Mouse (Mus musculus) gastrocnemius, postnatal 14 days (tissue): ENCODE measurements at regions not wholly inside any gene's neighbourhood (a gene's known extent, or its start where the extent isn't known, plus 50 kb on each side); places are given as distances from the start of the nearest gene placed in this dataset.

ENCODE experiments used
- DNase-seq: peaks from one replicate; pipeline ENCODE4 v3.0.0; 2021; ENCODE audit warnings: mixed read lengths
- intact Hi-C: fragments of 180-260 bp; cut with DNase I; formaldehyde crosslinking; loops from one replicate; pipeline ENCODE4 v1.15.1; 2025; ENCODE audit warnings: low total_unique reads

DNA sequence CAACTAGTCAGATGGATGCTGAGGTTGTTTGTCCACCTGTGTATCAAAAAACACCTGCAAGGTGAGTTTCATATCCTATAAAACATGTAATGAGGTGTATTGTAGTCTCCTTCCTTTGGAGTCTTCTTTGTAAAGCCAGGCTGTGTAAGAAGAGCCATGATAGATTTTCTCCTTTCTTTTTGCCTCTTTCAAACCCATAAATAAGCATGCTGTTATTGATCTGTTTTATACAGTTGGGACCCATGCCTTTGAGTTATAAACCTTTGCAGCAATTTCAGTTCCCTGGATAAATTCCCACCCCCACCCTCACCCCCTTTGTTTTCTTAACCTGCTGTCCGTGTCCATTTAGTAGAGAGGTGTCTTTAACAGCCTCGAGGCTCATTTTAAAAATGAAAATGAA lies 131.0 kb upstream of the Rgs17 start:
- intact Hi-C loops, result no loop called here
- DNase-seq, result no peak

DNA sequence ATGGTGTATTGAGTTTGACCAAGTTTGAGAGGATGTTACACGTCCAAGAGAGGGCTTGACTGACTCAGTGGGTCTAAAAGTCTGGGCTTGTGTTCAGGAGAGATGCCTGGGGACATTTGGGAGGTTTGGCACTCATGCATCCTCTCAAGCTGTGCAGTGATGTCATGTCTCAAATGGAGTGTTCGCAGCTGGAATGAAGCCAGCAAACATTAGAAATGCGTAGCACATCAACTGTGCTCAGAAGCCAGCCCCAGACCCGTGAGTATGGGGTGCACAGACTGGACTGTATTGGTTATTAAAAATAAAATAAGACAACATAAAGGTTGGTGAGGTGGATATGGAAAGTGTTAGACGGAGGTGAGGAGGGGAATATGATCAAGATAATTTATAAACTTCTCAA lies 121.2 kb upstream of the Rgs17 start:
- intact Hi-C loops, result no loop called here
- DNase-seq, result no peak

DNA sequence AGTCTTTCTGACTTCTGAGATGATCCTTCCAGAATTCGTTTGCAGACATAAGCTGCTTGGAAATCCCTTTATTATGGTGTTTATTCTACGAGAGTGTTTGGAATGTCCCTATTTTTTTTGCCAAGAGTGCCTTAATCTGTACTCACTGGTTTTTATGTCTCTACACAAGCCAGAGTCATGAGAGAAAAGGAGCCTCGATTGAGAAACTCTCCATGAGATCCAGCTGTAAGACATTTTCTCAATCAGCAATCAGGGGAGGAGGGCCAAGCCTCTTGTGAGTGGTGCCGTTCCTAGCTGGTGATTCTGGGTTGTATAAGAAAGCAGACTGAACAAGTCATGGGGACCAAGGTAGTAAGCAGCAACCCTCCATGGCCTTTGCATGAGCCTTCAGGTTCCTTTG lies 117.6 kb upstream of the Rgs17 start:
- intact Hi-C loops, result loop anchor here (10.0 kb wide), 1 partner anchor 655 kb away; no protein-coding TSS in a partner anchor
- DNase-seq, result no peak

- DNase-seq, result peak; percentile 17
- intact Hi-C loops, result loop anchor here (10.0 kb wide), 1 partner anchor 659 kb away; no protein-coding TSS in a partner anchor
These were observed 113.7 kb upstream of the Rgs17 start for GRCm38 (mm10) chr10:6035792-6036487.

DNA sequence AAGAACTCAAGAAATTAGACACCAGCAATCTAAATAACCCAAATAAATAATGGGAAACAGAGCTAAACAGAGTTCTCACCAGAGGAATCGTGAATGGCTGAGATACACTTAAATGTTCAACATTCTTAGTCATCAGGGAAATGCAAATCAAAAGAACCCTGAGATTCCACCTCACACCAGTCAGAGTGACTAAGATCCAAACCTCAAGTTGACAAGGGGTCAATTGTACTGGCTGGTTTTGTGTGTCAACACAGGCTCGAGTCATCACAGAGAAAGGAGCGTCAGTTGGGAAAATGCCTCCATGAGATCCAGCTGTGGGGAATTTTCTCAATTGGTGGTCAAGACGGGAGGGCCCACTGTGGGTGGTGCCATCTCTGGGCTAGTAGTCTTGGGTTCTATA lies 110.3 kb upstream of the Rgs17 start:
- intact Hi-C loops, result loop anchor here (10.0 kb wide), 1 partner anchor 662 kb away; no protein-coding TSS in a partner anchor
- DNase-seq, result no peak

- intact Hi-C loops, result no loop called here
- no peak for DNase-seq
These were observed 105.4 kb upstream of the Rgs17 start for GRCm38 (mm10) chr10:6027551-6027950.

GRCm38 (mm10) chr10:6026317-6026716 lies 104.1 kb upstream of the Rgs17 start:
- intact Hi-C loops, result no loop called here
- DNase-seq, result no peak

DNA sequence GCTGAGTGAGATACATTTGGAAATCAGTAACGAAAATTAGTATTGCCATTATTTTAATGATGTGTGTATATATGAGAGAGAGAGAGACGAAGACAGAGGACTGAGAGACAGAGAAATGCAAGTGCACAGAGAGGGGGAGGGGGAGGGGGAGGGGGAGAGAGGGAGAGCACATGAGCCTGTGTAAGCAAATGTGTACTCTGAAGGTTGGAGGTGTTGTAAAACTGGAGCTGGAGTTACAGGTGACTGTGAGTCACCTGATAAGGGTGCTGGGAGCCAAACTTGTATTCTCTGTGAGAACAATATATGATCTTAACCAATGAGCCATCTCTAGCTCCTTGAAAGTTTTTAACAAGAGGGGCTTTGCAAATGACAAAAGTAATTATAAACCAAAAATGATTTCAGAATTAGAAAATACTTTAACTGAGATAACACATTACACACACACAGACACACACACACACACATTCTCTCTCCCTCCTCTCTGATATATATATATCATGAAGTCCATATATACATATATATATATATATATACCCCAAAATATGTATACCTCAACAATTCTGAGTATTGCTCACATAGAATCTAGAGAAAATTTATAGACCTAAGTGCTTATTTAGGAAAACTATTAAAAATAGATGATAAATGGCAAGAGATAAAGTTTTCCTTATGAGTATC lies 100.5 kb upstream of the Rgs17 start:
- no peak for DNase-seq
- intact Hi-C loops, result no loop called here

DNA sequence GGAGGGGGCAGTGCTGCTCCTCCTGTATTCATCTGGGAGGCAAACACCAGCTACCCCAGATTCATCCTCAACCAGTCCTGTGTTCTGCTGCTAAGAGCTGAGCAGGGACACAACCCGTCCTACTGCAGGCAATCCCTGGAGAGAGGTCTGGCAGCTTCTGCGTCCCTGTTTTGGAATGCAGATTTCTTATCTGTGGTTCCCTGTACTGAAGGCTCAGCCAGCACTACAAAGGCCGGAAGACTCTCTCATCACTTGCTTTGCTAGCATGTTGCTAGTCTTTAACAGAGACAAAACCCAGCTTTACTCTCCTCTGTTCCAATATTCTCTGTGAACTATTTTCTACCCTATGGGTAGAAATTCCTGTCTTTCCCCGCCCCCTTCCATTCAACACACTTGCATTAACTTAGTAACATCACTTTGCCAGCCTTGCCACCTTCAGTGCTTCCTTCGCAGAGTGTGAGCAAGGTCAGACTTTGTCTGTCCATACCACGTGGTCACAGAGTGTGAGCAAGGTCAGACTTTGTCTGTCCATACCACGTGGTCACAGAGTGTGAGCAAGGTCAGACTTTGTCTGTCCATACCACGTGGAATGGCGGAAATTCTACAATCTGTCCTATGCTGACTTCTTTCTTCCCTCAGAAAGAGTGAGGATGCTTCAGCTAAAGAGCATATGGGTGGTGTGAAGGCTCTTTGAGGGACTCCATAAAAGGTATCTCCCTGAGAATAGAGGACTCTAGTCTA lies 98.9 kb upstream of the Rgs17 start:
- intact Hi-C loops, result no loop called here
- no peak for DNase-seq

GRCm38 (mm10) chr10:6013743-6014142 lies 91.5 kb upstream of the Rgs17 start:
- DNase-seq, result no peak
- intact Hi-C loops, result no loop called here

DNA sequence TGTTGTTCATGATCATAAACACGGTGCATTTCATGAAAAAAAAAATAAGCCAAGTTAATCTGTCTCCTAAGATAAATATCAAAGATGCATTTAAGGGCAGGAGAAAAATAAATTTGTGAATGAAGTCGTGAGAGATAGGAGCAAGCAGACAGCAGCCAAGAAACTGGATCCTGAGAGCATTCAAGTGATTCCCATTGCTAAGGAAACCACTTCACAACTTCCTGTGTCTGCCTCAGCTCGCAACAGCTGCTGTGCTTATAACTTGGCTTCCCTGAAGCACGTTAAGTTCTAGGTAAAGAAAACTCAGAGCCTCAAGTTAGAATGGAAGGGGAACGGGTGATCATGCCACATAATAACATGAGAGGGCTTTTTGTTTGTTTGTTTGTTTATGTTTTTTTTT lies 89.3 kb upstream of the Rgs17 start:
- intact Hi-C loops, result no loop called here
- no peak for DNase-seq

DNA sequence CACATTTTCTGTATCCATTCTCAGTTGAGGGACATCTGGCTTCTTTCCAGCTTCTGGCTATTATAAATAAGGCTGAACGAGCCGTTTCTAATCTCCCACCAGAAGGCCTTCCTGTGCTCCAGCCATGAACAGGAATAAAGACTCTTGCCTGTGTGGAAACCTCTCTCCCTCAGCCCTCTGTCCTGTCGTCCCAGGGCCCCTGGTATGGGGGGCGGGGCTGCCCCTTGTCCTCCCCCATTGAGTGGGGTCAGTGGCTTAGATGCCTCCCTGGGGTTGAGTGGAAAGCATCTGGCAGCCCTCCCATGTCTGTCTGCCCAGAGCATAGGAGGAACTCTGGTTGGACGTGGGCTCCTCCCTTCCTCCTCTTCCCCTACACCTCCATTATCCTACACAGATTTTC lies 88.8 kb upstream of the Rgs17 start:
- intact Hi-C loops, result no loop called here
- peak; percentile 9 for DNase-seq

DNA sequence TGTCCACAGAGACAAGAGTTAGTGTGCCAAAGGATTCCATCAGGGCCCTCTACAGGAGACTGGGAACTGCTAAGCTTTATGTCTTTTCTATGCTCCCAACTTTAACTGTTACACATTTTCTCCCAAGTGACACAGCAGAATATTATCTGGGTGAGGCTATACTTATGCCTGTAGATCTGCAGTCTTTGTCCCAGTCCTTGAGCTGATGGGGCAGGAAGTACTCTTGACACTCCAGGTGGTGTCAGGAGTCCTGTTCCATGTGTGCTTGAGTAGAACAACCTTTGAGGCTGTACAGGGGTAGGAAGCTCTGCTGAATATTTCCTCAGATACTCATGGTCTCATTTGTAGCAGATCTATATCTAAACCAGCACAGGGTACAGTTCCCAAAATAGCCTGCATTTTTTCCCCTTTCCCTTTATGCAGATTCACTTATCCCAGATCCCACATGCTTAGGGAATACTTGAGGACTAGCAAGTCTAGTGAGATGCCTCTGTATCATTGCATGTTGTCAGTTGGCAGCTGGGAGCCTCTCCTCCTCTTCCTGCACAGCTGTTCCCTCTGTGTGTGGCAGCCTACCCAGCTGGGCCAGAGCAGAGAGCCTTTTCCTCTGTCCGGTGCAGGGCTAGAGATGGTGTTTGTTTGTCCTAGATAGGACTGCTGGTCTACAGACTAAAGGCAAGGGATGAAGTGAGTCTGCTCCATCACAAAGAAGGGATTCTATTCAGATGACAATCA lies 85.2 kb upstream of the Rgs17 start:
- DNase-seq, result peak; percentile 15
- intact Hi-C loops, result no loop called here

DNA sequence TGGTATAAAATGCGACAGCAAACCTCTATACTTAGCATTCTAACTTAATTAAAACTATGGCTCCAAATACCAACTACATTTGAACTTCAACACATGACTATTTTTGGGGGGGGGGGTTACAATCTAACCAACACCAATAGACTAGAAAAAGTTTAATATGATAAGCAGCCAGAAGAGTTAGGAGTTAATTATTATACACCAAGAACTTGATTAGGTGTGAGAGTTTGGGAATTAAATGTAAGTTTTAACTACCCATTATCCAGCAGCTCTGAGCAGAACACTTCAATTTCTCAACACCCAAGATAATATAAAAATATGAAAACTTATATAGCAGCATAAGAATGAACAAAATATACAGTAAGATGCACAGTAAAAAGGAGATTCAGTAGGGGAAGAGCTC lies 59.2 kb upstream of the Rgs17 start:
- intact Hi-C loops, result no loop called here
- no peak for DNase-seq

GRCm38 (mm10) chr10:5978534-5978933 lies 56.3 kb upstream of the Rgs17 start:
- intact Hi-C loops, result no loop called here
- no peak for DNase-seq
